Mouse (Mus musculus) MEL (cell line): ENCODE measurements around the gene Gm17018. TPM values are rescaled to one million over a fixed set of nuclear protein-coding genes. Genes with fewer than 3 reads are reported as not detected.

Experiments used
- DNase-seq: peaks from one replicate; pipeline ENCODE4 v3.0.0; 2011; ENCODE audit warnings: low read depth, low spot score
- H3K27ac ChIP-seq: 2 replicates; pipeline ENCODE4 v1.5.1; 2012; ENCODE audit warnings: low read depth, mild to moderate bottlenecking, control low read depth, low read length, moderate library complexity; ENCODE audit not compliant: control insufficient read depth
- H3K27me3 ChIP-seq, 2 experiments: fragments of 150-350 bp in 1 of 2; sonication (generic) in 1 of 2; 2 replicates each; pipeline ENCODE4 v1.6.1; 2012; ENCODE audit warnings: low read length in 2 of 2, mild to moderate bottlenecking in 2 of 2, improper control_type of control experiment in 1 of 2, moderate library complexity in 1 of 2; ENCODE audit not compliant: insufficient read depth in 2 of 2, control insufficient read depth in 1 of 2
- H3K36me3 ChIP-seq, 2 experiments: 2 replicates each; pipeline ENCODE4 v1.6.1; 2012 to 2014; ENCODE audit warnings: low read length in 2 of 2, improper control_type of control experiment in 1 of 2, inconsistent platforms in 1 of 2, mild to moderate bottlenecking in 1 of 2; ENCODE audit not compliant: insufficient read depth in 2 of 2, control insufficient read depth in 1 of 2
- H3K4me1 ChIP-seq, 2 experiments: fragments of 150-350 bp in 1 of 2; sonication (generic) in 1 of 2; 2 replicates each; pipeline ENCODE4 v1.6.1; 2012; ENCODE audit warnings: low read length in 2 of 2, improper control_type of control experiment in 1 of 2, mild to moderate bottlenecking in 1 of 2; ENCODE audit not compliant: insufficient read depth in 2 of 2, control insufficient read depth in 1 of 2
- H3K4me3 ChIP-seq, 2 experiments: fragments of 150-350 bp in 1 of 2; sonication (generic) in 1 of 2; 2 replicates each; pipeline ENCODE4 v1.5.1; 2012; ENCODE audit warnings: low read depth in 2 of 2, low read length in 2 of 2, mild to moderate bottlenecking in 2 of 2, moderate library complexity in 2 of 2, control low read depth in 1 of 2, improper control_type of control experiment in 1 of 2; ENCODE audit not compliant: control insufficient read depth in 1 of 2, insufficient read depth in 1 of 2
- H3K79me2 ChIP-seq: 2 replicates; pipeline ENCODE4 v1.6.1; 2012; ENCODE audit warnings: mild to moderate bottlenecking, low read length, moderate library complexity; ENCODE audit not compliant: control insufficient read depth, poor library complexity, insufficient read depth
- H3K9ac ChIP-seq: 2 replicates; pipeline ENCODE4 v1.6.1; 2012; ENCODE audit warnings: low read depth, mild to moderate bottlenecking, control low read depth, low read length, moderate library complexity; ENCODE audit not compliant: control insufficient read depth, poor library complexity, severe bottlenecking
- H3K9me3 ChIP-seq: fragments of 150-350 bp; sonication (generic); replicated peaks from 2 replicates; pipeline ENCODE4 v1.6.1; 2012; ENCODE audit warnings: mild to moderate bottlenecking, low read length, improper control_type of control experiment, moderate library complexity; ENCODE audit not compliant: insufficient read depth
- BHLHE40 ChIP-seq: IDR thresholded peaks from 2 replicates; pipeline ENCODE4 v1.6.1; 2012; ENCODE audit warnings: low read depth, mild to moderate bottlenecking, inconsistent platforms, low read length, improper control_type of control experiment, borderline replicate concordance
- CTCF ChIP-seq, 3 experiments: IDR thresholded peaks in 2 of 3; conservative IDR thresholded peaks in 1 of 3; 2 replicates each; pipeline ENCODE4 v1.5.1; 2011 to 2012; ENCODE audit warnings: low read length in 3 of 3, low read depth in 2 of 3, mild to moderate bottlenecking in 2 of 3, improper control_type of control experiment in 1 of 3, inconsistent platforms in 1 of 3, mixed read lengths in 1 of 3, moderate library complexity in 1 of 3; ENCODE audit not compliant: control insufficient read depth in 1 of 3, insufficient read depth in 1 of 3, poor library complexity in 1 of 3, severe bottlenecking in 1 of 3
- ETS1 ChIP-seq: IDR thresholded peaks from 2 replicates; pipeline ENCODE4 v1.6.1; 2012; ENCODE audit warnings: low read depth, mild to moderate bottlenecking, inconsistent platforms, low read length, improper control_type of control experiment, moderate library complexity
- GABPA ChIP-seq: IDR thresholded peaks from 2 replicates; pipeline ENCODE4 v1.6.1; 2012; ENCODE audit warnings: low read depth, mild to moderate bottlenecking, inconsistent platforms, low read length, improper control_type of control experiment, moderate library complexity
- GATA1 ChIP-seq: IDR thresholded peaks from 2 replicates; pipeline ENCODE4 v1.6.1; 2011; ENCODE audit warnings: low read depth, low read length, improper control_type of control experiment
- HCFC1 ChIP-seq: IDR thresholded peaks from 2 replicates; pipeline ENCODE4 v1.6.1; 2012; ENCODE audit warnings: low read depth, mild to moderate bottlenecking, inconsistent platforms, low read length, improper control_type of control experiment, moderate library complexity
- KAT2A ChIP-seq: conservative IDR thresholded peaks from 2 replicates; pipeline ENCODE4 v1.6.1; 2012; ENCODE audit warnings: low read depth, low read length, improper control_type of control experiment, inconsistent platforms
- MAX ChIP-seq: IDR thresholded peaks from 2 replicates; pipeline ENCODE4 v1.6.1; 2011; ENCODE audit warnings: low read length, improper control_type of control experiment
- MAZ ChIP-seq: IDR thresholded peaks from 2 replicates; pipeline ENCODE4 v1.6.1; 2012; ENCODE audit warnings: low read depth, mild to moderate bottlenecking, inconsistent platforms, low read length, improper control_type of control experiment
- MYB ChIP-seq: IDR thresholded peaks from 2 replicates; pipeline ENCODE4 v1.6.1; 2011; ENCODE audit warnings: mild to moderate bottlenecking, low read depth, low read length, improper control_type of control experiment
- MYC ChIP-seq: IDR thresholded peaks from 2 replicates; pipeline ENCODE4 v1.6.1; 2011; ENCODE audit warnings: low read depth, mild to moderate bottlenecking, low read length, improper control_type of control experiment, moderate library complexity
- NELFE ChIP-seq: IDR thresholded peaks from 2 replicates; pipeline ENCODE4 v1.6.1; 2011; ENCODE audit warnings: low read depth, low read length, improper control_type of control experiment
- NRF1 ChIP-seq: IDR thresholded peaks from 2 replicates; pipeline ENCODE4 v1.6.1; 2014; ENCODE audit warnings: low read depth, mild to moderate bottlenecking, inconsistent platforms, low read length, improper control_type of control experiment, moderate library complexity; ENCODE audit not compliant: poor library complexity, insufficient read depth, severe bottlenecking
- RAD21 ChIP-seq: IDR thresholded peaks from 2 replicates; pipeline ENCODE4 v1.6.1; 2011; ENCODE audit warnings: mild to moderate bottlenecking, low read depth, low read length, improper control_type of control experiment
- TCF12 ChIP-seq: IDR thresholded peaks from 2 replicates; pipeline ENCODE4 v1.6.1; 2014; ENCODE audit warnings: low read depth, mild to moderate bottlenecking, inconsistent platforms, low read length, improper control_type of control experiment, moderate library complexity
- USF2 ChIP-seq, 2 experiments: IDR thresholded peaks; 2 replicates each; pipeline ENCODE4 v1.6.1; 2011 to 2012; ENCODE audit warnings: improper control_type of control experiment in 2 of 2, low read length in 2 of 2, borderline replicate concordance in 1 of 2, inconsistent platforms in 1 of 2, low read depth in 1 of 2, mild to moderate bottlenecking in 1 of 2; ENCODE audit not compliant: insufficient read depth in 1 of 2
- ZC3H11A ChIP-seq: IDR thresholded peaks from 2 replicates; pipeline ENCODE4 v1.6.1; 2012; ENCODE audit warnings: low read depth, mild to moderate bottlenecking, inconsistent platforms, low read length, improper control_type of control experiment
- ZNF384 ChIP-seq: IDR thresholded peaks from 2 replicates; pipeline ENCODE4 v1.6.1; 2012; ENCODE audit warnings: low read depth, mild to moderate bottlenecking, inconsistent platforms, low read length, improper control_type of control experiment
- polyA plus RNA-seq, 2 experiments: library from polyadenylated mRNA; stranded (reverse) in 1 of 2; unstranded in 1 of 2; fragments of >175 nt in 1 of 2; fragments of >200 nt in 1 of 2; gene quantifications; 2 replicates each; pipeline versions ENCODE4 v1.2.1 to v1.2.4; 2012; ENCODE audit warnings: low replicate concordance in 2 of 2, low read depth in 1 of 2; ENCODE audit not compliant: insufficient read length in 2 of 2, insufficient read depth in 1 of 2, missing spikeins in 1 of 2
- total RNA-seq: library from RNA; depleted of rRNA; stranded (reverse); fragments of 300-350 nt; gene quantifications from 2 replicates; pipeline ENCODE4 v1.2.3, GENCODE M21; 2012

Gm17018 gene
- total and polyA plus RNA-seq, 3 experiments = 34.9 to 62.6 TPM; not detected in 1

GRCm38 (mm10) chr19:45596434-45596833, 36.0 kb downstream of the Gm17018 start:
- Histone ChIP-seq H3K4me3 (no peak overlapping the region), H3K79me2 (no peaks in the 10 kb centered on the region), H3K27me3 (no peaks in the 10 kb centered on the region), H3K9ac (no peak overlapping the region), H3K27ac (no peak overlapping the region), H3K36me3 (peaks cover 0 to 12% of the 10 kb centered on the region in 2 experiments; a peak in 2 of 4 replicates), H3K9me3 (no peaks in the 10 kb centered on the region), H3K4me1 (peaks cover 5 to 16% of the 10 kb centered on the region in 2 experiments)
- TF ChIP-seq MAZ = no peak
- no peak for TF ChIP-seq NELFE
- no peak for TF ChIP-seq CTCF (IDR thresholded peaks at IDR 0.05 in 2 of 3, conservative IDR thresholded peaks at IDR 0.05 in 1 of 3; ENCODE audit: control insufficient read depth in 1 of 3, insufficient read depth in 1 of 3, low read depth in 2 of 3, low read length in 3 of 3, poor library complexity in 1 of 3, severe bottlenecking in 1 of 3)
- TF ChIP-seq TCF12 = no peak
- no peak for TF ChIP-seq GABPA
- no peak for TF ChIP-seq HCFC1
- TF ChIP-seq KAT2A = no peak
- TF ChIP-seq ZNF384 = no peak
- TF ChIP-seq RAD21 = no peak
- no peak for TF ChIP-seq MYB
- no peak for TF ChIP-seq ETS1
- TF ChIP-seq GATA1 = no peak
- no peak for TF ChIP-seq MAX
- no peak for TF ChIP-seq BHLHE40
- no peak for DNase-seq

- Histone ChIP-seq H3K27ac (no peak overlapping the region), H3K4me1 (peaks cover 8 to 17% of the 10 kb centered on the region in 2 experiments), H3K4me3 (no peak overlapping the region), H3K27me3 (no peaks in the 10 kb centered on the region), H3K9me3 (no peaks in the 10 kb centered on the region), H3K36me3 (peaks cover 0 to 14% of the 10 kb centered on the region in 2 experiments; a peak in 2 of 4 replicates), H3K9ac (no peak overlapping the region), H3K79me2 (no peaks in the 10 kb centered on the region)
- TF ChIP-seq ZC3H11A = no peak
- no peak for TF ChIP-seq USF2 (IDR thresholded peaks at IDR 0.05; ENCODE audit: borderline replicate concordance in 1 of 2, insufficient read depth in 1 of 2, low read depth in 1 of 2, low read length in 2 of 2)
- TF ChIP-seq MYC = no peak
- TF ChIP-seq NRF1 = no peak
- TF ChIP-seq, all 39 proteins: peak for 0
- DNase-seq = no peak
These were observed 36.7 kb downstream of the Gm17018 start for GRCm38 (mm10) chr19:45597106-45597505.
